10 mouse cellular contexts compared by ENCODE assay signal in genomic region chr9:42072010-42072409, GRCm38 (mm10). TPM values are rescaled to one million over a fixed set of nuclear protein-coding genes. Genes with fewer than 3 reads are reported as not detected.
DNase-seq lines count a peak whose midpoint lies in the region.
"Had no signal": no experiment of that assay in that cellular context is flagged by ENCODE, and none has a peak within 500 bp of the region (broad histone marks: within the 10 kb centered on the region; RNA-seq: fewer than 3 reads in every experiment).

No protein-coding gene starts in this region.

- intact Hi-C loops in heart, postnatal 14 days (cut with DNase I) = no loop called here
- intact Hi-C loops in left cerebral cortex, postnatal 4 days (cut with DNase I) = no loop called here

- peak; percentile 81 for DNase-seq in heart, adult 11 months
- no peak for DNase-seq in heart, postnatal 14 days
- DNase-seq in left cerebral cortex, postnatal 4 days = peak; percentile 81
- DNase-seq in left cerebral cortex, adult 9 months (ENCODE audit: low spot score in 2 of 2) = no peak
- peak; percentile 62 for DNase-seq in cerebellum, adult 11-12 months
- peak; percentile 39 to 54 for DNase-seq in layer of hippocampus, postnatal 10 days (ENCODE audit: low spot score in 2 of 2)
- no peak for DNase-seq in ovary, postnatal 14 days (ENCODE audit: low spot score)
- no peak for DNase-seq in adrenal gland, adult (ENCODE audit: inconsistent age in 2 of 2, low spot score in 1 of 2)
- DNase-seq: adrenal gland, postnatal 25 days; gastrocnemius, postnatal 10 days had no signal

RNA-seq across cellular contexts. Expression of gene Sorl1, which starts 52.1 kb away (rescaled TPM):
- 10 to 100 TPM; 10.2 to 11.3 TPM for total RNA-seq in heart, postnatal 14 days (2021)
- total RNA-seq in left cerebral cortex, postnatal 4 days (2021) = 10 to 100 TPM; 44.8 to 45.3 TPM
- 10 to 100 TPM; 79.0 to 86.0 TPM for total RNA-seq in layer of hippocampus, postnatal 10 days (2021)

Comparison
In these comparisons a context has a peak if more than half of its experiments do, and no peak if none do; other contexts are left out.
1. DNase-seq: peak in heart, adult 11 months (single experiment), left cerebral cortex, postnatal 4 days (single experiment), cerebellum, adult 11-12 months (single experiment) and layer of hippocampus, postnatal 10 days (2 of 2); none in heart, postnatal 14 days (0 of 2), left cerebral cortex, adult 9 months (0 of 2), ovary, postnatal 14 days (single experiment) and adrenal gland, adult (0 of 2).